Mouse (Mus musculus): ENCODE measurements around the gene Ice1.

Gene Ice1

GRCm38 (mm10) chr13:70637662-70638291, 343 bp upstream of the Ice1 start:
- DNase-seq, result peak; percentile 90 to 93

DNA sequence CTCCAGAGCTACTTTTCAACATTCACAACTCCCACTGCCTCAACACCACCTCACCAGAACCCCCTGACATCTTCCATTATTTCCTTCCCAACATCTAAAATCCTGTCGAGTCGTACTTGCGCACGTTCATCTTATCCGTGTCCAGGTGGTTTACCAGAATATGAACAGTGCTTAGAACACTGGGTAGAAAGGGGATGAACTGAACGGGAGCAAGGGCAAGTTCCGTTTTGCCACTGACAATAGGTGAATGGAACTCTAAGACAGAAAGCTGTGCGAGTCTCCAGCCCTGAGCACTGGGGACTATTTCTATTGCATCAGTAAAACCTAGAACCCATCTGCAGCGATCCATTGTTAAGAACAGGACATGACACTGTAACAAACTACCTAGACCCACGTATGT, 728 bp downstream of the Ice1 start:
- no peak for DNase-seq

DNA sequence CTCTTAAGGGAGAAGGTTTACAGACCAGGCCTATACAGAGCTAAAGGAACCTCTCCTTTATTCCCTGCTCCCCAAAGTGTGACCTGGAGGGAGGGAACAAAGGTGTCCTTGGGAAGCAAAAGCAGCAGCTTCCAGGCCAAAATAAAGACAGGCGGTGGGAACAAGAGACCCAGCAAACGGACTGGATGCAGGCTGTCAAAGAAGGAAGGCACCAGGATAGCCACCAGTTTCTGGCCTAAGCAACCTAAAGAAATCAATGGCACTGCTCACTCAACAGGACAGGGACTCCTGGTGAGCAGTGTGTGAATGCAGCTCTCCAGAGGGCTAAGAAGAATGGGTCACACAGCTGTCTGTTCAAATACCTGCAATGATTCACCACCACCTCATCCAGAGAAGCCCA, 1.8 kb downstream of the Ice1 start:
- no peak for DNase-seq

DNA sequence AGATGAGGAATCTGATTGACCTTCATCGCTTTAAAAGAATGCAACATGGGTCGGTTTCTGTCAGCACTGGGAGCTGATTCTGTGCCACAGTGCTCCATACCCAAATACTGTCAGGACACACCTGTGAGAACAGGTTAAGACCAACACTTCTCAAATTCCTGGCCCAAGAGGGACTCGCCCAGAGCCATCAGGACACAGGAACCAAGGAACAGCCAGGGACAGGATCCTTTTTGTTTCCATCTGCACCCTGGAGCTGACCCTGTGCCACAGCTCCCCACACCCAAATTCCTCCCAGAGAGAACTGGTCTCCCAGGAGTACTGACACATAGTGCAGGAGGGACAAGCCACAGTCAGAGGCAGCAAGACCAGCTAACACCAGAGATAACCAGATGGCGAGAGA, 11.0 kb downstream of the Ice1 start:
- no peak for DNase-seq

DNA sequence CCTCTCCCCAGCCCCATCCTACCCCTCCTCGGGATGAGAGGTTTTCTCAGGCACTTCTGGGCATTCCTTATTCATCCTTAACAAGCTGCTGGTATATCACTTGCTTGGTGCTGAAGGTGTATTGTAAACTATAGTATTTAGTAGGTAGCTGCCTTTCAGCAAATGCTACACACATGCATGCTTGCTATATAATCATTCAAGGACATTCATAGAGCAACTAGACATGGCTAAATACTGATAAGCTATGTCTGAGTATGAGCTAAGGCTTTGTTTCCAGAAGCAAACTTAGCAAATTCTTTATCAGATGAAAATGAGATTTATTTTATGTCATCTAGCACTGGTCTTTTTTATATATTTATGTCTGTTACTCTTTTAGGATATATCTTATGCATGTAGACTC, 11.8 kb downstream of the Ice1 start:
- no peak for DNase-seq

GRCm38 (mm10) chr13:70624445-70624844, 13.0 kb downstream of the Ice1 start:
- no peak for DNase-seq

DNA sequence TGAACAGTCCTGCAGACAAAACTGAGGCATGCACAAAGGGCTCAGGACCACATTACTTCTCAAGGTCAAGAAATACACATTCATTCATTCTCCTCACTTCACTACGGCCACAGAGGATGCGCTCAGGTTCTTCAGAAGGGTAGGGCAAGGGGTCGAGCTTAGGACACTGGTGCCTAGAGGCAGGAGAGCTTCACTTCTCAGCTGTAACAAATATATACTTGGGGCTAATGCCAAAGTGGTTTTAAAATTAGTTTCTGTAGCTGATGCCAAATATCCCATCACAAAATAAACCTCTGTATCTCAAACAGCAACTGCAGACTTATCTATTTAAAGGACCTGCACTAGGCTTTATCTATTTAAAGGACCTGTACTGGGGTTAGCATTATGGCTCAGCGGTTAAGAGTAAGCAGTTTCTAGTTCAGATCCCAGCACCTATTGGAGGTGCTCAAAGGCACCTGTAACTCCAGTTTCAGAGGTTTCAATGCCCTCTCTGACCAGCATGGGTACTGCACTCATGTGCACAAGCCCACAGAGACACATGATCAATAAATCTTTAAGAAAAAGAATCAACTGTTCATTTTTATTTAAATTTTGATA, 14.9 kb downstream of the Ice1 start:
- no peak for DNase-seq

DNA sequence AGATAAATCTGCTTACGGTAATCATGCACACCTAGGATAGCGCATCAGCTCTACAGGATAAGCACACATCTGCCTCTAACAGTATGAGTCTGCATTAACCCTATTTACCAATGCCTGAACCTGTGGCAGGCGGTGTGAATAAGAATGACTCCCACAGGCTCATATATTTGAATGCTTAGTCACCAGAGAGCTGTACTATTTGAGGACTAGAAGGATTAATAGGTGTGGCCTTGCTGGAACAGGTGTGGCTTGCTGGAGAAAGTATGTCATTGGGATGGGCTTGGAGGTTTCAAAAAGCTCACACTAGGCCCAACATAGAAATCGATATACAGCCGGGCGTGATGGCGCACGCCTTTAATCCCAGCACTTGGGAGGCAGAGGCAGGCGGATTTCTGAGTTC, 15.9 kb downstream of the Ice1 start:
- DNase-seq, result no peak

DNA sequence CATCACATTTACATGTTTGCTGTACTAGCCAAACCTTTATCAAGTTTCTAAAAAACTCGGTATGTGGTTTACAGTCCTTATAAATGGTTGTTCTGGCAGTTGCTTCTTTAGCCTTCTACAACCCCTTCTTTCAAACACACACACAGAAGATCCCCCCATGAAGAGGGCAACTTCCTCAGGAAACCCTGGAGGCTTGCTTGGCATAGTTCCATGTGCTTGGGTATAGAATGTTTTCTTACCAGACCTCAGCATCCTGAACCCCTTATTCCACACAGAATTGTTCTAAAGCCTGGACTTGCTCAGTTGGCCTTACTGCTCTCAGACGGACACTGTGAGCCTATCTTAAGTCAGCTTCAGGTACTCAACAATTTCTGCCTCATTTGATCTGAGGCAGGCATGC, 24.6 kb downstream of the Ice1 start:
- DNase-seq, result no peak

GRCm38 (mm10) chr13:70610431-70611420, 26.7 kb downstream of the Ice1 start:
- DNase-seq, result peak; percentile 70 to 74

- DNase-seq, result no peak
Measured at GRCm38 (mm10) chr13:70609632-70610031, 27.8 kb downstream of the Ice1 start.

- DNase-seq, result no peak
Measured at GRCm38 (mm10) chr13:70605366-70605765, 32.1 kb downstream of the Ice1 start.

DNA sequence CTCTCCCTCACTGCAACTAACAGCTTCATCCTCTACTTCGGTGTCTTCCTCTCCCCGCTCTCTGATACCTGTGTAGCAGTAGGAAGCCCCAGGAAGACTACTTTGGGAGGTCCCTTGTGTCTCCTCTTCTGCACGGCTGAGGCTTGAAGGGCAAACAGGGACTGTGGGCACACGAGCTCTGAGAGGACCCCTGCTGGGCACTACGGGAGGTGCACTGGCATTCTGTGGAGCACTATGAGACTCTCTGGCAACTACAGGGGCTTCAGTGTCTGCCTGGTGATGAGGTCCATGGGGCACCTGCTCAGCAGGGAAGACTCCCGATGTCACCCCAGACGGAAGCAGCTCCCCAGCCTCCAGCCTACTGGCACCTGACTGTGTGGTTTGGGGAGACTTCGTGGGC, 32.7 kb downstream of the Ice1 start:
- peak in 1 of 2 experiments; percentile 17 for DNase-seq

DNA sequence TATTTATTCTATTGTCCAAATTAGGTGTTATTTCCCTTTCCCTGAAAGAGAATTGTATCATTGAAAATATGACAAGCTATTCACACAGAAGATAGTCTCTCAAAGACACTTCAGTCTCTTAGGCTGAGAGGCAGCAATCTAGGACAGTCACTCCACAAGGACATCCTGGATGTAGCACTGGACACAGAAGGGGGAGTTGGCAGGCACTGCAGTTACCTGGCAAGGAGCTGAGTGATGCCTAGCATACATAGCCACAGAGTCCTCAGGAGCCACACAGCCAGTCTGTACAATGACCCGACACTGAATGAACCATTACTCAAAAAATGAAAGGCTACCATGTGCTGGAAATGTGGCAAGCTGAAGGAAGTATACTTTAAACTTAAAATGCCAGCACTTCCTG, 35.9 kb downstream of the Ice1 start:
- DNase-seq, result peak; percentile 51 to 60

GRCm38 (mm10) chr13:70599964-70600619, 37.3 kb downstream of the Ice1 start:
- DNase-seq, result no peak

- DNase-seq, result no peak
Measured at GRCm38 (mm10) chr13:70598941-70599340, 38.5 kb downstream of the Ice1 start.

DNA sequence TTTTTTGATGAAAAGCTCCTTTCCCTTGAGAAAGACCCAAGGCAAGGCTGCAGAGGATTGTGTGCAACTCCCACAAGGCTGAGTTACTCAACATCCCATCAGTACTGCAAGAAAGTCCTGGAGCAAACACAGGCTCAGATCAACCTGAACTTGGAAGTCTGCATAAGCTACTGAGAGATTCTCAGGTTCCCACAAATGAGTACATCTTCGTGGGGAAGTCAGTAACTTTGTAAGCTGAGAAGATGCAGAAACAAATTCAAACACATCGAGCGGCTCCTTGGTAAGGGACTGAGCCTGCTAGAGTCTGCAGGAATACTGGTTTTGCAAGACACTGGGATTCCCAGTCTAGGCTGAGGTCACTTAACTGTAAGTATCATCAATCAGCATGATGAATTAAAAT, 40.5 kb downstream of the Ice1 start:
- DNase-seq, result no peak

DNA sequence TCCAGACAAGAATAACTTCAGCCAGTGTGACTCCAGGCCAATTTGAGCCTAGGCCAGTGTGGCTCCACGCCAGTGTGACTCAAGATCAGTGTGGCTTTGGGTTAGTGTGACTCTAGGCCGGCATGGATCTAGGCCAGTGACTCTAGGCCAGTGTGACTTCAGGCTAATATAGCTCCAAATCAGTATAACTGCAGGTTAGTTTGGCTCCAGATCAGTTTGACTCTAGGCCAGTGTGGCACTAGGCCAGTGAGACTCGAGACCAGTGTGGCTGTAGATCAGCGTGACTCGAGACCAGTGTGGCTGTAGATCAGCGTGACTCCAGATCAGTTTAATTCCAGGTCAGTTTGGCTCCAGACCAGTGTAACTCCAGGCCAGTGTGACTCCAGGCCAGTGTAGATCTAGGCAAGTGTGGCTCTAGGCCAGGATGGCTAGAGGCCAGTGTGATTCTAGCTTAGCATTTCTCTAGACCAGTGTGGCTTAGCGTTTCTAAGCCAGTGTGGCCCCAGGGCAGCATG, 47.1 kb downstream of the Ice1 start:
- peak; percentile 75 to 82 for DNase-seq

DNA sequence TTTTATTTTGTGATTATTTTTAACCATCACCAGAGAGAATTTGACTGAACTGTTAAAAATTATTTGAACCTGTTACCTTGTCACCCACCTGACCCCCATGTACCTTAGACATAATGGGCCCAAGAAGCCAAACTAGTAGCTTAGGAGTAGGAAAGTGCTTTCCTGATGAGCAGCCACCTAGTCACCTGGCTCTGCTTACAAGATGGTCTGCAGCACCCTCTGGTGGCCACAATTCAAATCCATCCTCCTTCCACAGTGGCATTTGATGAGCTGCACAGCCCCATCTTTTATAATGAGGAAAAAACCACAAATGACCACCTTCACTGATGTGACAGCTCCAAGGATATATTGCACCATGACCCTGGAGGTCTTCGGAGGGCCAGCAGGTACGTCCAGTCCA, 50.5 kb downstream of the Ice1 start:
- peak; percentile 68 for DNase-seq

- peak; percentile 38 to 39 for DNase-seq
Measured at GRCm38 (mm10) chr13:70582517-70582916, 54.9 kb downstream of the Ice1 start.

DNA sequence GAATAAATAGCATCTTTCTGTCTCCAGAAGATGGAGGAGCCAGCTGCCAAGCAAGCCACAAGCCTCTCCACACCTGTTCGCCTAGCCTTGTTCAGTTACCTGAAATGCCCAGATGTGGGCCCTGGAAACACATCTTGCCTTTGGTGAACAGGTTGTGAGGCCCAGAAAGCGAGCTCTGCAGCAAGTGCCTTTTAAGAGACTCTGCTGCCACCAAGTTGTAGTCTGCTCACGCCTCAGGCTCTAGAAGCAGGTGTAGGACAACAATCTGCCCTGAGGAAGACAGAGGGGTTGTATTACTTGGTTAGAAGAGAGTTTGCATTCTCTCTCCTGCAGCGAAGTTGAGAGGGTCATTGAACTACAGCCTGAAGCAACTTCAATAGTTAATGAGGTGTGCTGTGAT, 55.9 kb downstream of the Ice1 start:
- no peak for DNase-seq

- no peak for DNase-seq
Measured at GRCm38 (mm10) chr13:70574216-70574615, 63.2 kb downstream of the Ice1 start.

DNA sequence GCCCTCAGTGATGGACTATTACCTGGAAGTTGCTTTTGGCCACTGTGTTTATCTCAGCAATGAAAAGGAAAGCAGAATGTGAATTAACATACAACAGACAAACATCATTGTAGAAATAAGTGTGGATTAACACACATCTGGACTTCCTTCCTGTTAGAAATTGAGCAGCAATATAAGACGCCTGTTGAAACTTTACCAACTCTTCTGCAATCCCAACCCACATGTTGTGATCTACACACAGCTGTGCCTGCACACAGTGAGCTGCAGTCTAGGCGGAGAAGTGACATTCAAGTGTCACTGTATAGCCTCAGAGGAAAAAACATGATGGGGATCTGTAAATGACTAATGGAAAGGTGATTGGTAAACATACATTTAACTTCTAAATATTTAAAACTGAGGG, 69.5 kb downstream of the Ice1 start:
- DNase-seq, result no peak

Data from cerebellum, postnatal 36 days (tissue).